Mouse (Mus musculus): Measurements from ENCODE around the gene Epha6.
"Not testable (repeated sequence)": the region's sequence is repeated elsewhere in the genome, so short reads cannot be mapped to it uniquely, and the experiment has no call there.

GRCm38 (mm10) chr16:59799790-59800189 is 805.5 kb downstream of the Epha6 start:
- not testable (repeated sequence) for TF ChIP-seq CTCF (IDR thresholded peaks at IDR 0.05; ENCODE audit: insufficient read depth, low read length); POLR2A (IDR thresholded peaks at IDR 0.05; ENCODE audit: borderline replicate concordance, extremely low read depth, low read depth, low read length)

All from lung, adult 2 months (tissue).